Mouse (Mus musculus): ENCODE results near the gene Tsen2. TPM values are rescaled to one million over a fixed set of nuclear protein-coding genes. Genes with fewer than 3 reads are reported as not detected.

The Tsen2 gene
- 32.3 TPM for polyA plus RNA-seq (2015; fragmentation: Illumina TruSeq; extraction: RNeasy Lipid Tissue Mini Kit (QIAGEN cat#74804); ENCODE audit: low read depth, low replicate concordance)

DNA sequence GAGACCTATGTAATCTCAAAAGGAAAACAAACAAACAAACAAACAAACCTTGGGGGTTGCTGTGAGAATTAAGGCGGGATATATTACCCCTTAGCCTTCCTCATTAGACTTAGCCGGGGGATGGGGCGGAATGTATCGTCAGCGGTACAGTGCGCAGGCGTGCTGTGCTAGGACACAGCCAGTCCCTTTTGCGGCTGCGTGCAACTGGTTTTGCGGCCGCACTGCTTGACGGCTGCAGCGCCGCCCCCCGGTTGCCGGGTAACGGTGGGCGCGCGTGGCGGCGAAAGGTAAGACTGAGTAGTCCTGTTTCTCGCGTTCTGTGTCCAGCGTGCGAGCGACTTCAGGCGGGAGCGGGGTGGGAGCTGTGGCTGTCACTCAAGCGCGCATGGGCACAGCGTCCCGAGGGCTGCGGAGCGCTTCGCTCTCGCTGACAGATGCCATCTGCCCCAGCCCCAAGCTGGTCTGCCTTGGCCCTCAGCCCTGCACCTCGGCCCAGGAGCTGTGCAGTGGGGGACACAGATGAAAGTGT, at the start of gene Tsen2:
Tsen2 (plus strand) TSS at position 223 of the 529 bp plus-strand sequence.

DNA sequence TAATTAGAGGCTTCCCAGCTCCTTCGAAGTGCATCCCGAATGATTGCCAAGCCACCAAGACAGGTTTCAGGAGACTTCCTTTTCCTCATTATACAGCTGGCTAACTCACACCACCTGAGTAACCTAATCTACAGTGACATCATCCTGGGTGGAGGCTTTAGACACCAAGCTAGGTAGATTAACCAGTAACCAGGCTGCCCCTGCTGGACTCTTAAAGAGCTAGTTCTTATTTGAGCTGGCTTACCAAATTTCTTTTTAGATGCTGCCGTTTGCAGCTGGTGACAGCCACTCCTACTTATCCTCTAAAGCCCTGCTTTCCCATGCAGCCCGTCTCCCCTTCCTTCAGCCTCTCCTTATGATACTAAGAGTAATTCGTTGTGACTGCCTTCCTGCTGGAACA, 48.0 kb downstream of the Tsen2 start, which contains the start of gene Mkrn2os:
Mkrn2os (minus strand) TSS at position 119 of the 400 bp plus-strand sequence.

DNA sequence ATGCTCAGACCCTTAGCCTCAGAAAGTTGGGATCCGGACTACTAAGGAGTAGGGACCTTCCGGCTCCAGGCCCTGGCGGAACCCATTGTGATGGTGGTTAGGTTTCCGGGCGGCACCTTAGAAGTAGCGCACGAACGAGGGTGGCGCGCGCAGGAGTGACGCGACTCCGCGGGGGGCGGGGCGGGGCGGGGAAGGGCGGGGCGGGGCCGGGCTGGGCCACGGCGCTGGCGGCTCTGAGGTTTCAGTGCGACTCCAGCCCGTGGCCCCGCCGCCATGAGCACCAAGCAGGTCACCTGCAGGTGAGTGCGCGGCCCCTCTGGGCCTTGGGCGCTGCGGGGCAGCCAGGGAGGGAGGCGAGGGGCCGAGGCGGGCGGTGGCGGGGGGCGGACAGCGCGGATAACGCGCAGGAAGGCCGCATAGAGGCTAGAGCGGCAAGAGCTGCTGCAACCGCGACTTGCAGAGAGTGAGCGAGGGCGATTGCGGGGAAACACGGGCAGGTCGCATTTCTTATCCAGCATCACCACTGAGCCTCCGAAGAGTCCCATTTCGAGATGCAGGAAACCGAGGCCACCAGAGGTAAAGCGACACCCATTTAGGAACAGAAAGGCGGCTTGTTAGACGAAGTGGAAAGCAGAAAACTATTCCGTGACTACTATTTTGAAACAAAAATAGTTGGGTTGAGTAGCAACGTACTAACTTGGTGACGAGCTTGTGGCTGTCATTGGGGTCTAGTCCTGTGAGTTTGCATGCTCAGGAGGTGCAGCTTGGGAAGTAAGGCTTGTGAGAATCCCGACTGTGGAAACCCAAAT, 57.5 kb downstream of the Tsen2 start, which contains the start of gene Mkrn2:
Mkrn2 (plus strand) TSS at position 188 of the 809 bp plus-strand sequence.

Other genes starting within 250 kb of the Tsen2 start
- 2.8 TPM for gene Pparg, start 183.7 kb upstream of the Tsen2 start, polyA plus RNA-seq (2015; fragmentation: Illumina TruSeq; extraction: RNeasy Lipid Tissue Mini Kit (QIAGEN cat#74804); ENCODE audit: low read depth, low replicate concordance)
- not detected for gene Mkrn2os, start 47.9 kb downstream of the Tsen2 start, polyA plus RNA-seq (2015; fragmentation: Illumina TruSeq; extraction: RNeasy Lipid Tissue Mini Kit (QIAGEN cat#74804); ENCODE audit: low read depth, low replicate concordance)
- gene Mkrn2, start 57.2 kb downstream of the Tsen2 start, polyA plus RNA-seq (2015; fragmentation: Illumina TruSeq; extraction: RNeasy Lipid Tissue Mini Kit (QIAGEN cat#74804); ENCODE audit: low read depth, low replicate concordance): 21.3 TPM
- 75.3 TPM for gene Raf1, start 132.0 kb downstream of the Tsen2 start, polyA plus RNA-seq (2015; fragmentation: Illumina TruSeq; extraction: RNeasy Lipid Tissue Mini Kit (QIAGEN cat#74804); ENCODE audit: low read depth, low replicate concordance)
- 5.3 TPM for gene Tmem40, start 217.7 kb downstream of the Tsen2 start, polyA plus RNA-seq (2015; fragmentation: Illumina TruSeq; extraction: RNeasy Lipid Tissue Mini Kit (QIAGEN cat#74804); ENCODE audit: low read depth, low replicate concordance)
- 1.6 TPM for gene Cand2, start 229.9 kb downstream of the Tsen2 start, polyA plus RNA-seq (2015; fragmentation: Illumina TruSeq; extraction: RNeasy Lipid Tissue Mini Kit (QIAGEN cat#74804); ENCODE audit: low read depth, low replicate concordance)

Measured in brain, adult 10 weeks (tissue).